Mouse (Mus musculus): ENCODE results near the gene Ccdc162.

GRCm38 (mm10) chr10:41677396-41677795 lies 39.0 kb downstream of the Ccdc162 start:
- TF ChIP-seq EP300 (optimal IDR thresholded peaks at IDR 0.05) (no peak), CTCF (IDR thresholded peaks at IDR 0.05; ENCODE audit: low read depth) (no peak)

All from stomach, postnatal 0 days (tissue).